Mouse (Mus musculus) CH12.LX (cell line): ENCODE results near the gene Lrig2. TPM values are rescaled to one million over a fixed set of nuclear protein-coding genes. Genes with fewer than 3 reads are reported as not detected.

ENCODE experiments used
- DNase-seq: peaks from one replicate; pipeline ENCODE4 v3.0.0-alpha.2; 2013; ENCODE audit errors: extremely low read depth
- H3K27ac ChIP-seq: 2 replicates; pipeline ENCODE4 v1.5.1; 2012; ENCODE audit warnings: low read depth, mild to moderate bottlenecking, control low read depth, moderate library complexity; ENCODE audit not compliant: insufficient read depth
- H3K27me3 ChIP-seq: replicated peaks from 2 replicates; pipeline ENCODE3; 2012; ENCODE audit warnings: inconsistent platforms
- H3K36me3 ChIP-seq, 2 experiments: replicated peaks in 1 of 2; 2 replicates each; pipeline versions ENCODE3 to v1.6.1; 2012; ENCODE audit warnings: inconsistent platforms in 1 of 2, low read length in 1 of 2, mild to moderate bottlenecking in 1 of 2, mixed read lengths in 1 of 2, moderate library complexity in 1 of 2; ENCODE audit not compliant: control insufficient read depth in 1 of 2, insufficient read depth in 1 of 2
- H3K4me1 ChIP-seq, 2 experiments: 2 replicates each; pipeline ENCODE4 v1.6.1; 2012; ENCODE audit warnings: inconsistent platforms in 1 of 2, moderate library complexity in 1 of 2; ENCODE audit not compliant: insufficient read depth in 2 of 2, control insufficient read depth in 1 of 2
- H3K4me2 ChIP-seq: 2 replicates; pipeline ENCODE4 v1.6.1; 2012; ENCODE audit warnings: low read depth, mild to moderate bottlenecking, control low read depth; ENCODE audit not compliant: poor library complexity, insufficient read depth, severe bottlenecking
- H3K4me3 ChIP-seq, 3 experiments: fragments of 150-350 bp in 1 of 3; sonication (generic) in 1 of 3; replicated peaks in 1 of 3; 2 replicates each; pipeline versions ENCODE3 to v1.5.1; 2011 to 2012; ENCODE audit warnings: low read depth in 2 of 3, low read length in 2 of 3, mild to moderate bottlenecking in 2 of 3, moderate library complexity in 2 of 3, control low read depth in 1 of 3, improper control_type of control experiment in 1 of 3, inconsistent platforms in 1 of 3, mixed read lengths in 1 of 3; ENCODE audit not compliant: poor library complexity in 1 of 3
- H3K79me2 ChIP-seq: replicated peaks from 2 replicates; pipeline ENCODE4 v1.6.1; 2012; ENCODE audit warnings: mild to moderate bottlenecking, moderate library complexity; ENCODE audit not compliant: control insufficient read depth, poor library complexity, insufficient read depth, severe bottlenecking; ENCODE audit errors: extremely low read depth
- H3K9ac ChIP-seq: 2 replicates; pipeline ENCODE4 v1.6.1; 2012; ENCODE audit warnings: low read depth, mild to moderate bottlenecking, control low read depth, moderate library complexity; ENCODE audit not compliant: insufficient read depth
- H3K9me3 ChIP-seq: replicated peaks from 2 replicates; pipeline ENCODE3; 2012; ENCODE audit warnings: low read length, inconsistent platforms, mixed read lengths
- BHLHE40 ChIP-seq: IDR thresholded peaks from 2 replicates; pipeline ENCODE4 v1.6.1; 2011; ENCODE audit warnings: mild to moderate bottlenecking, low read depth, low read length, improper control_type of control experiment
- E2F4 ChIP-seq: IDR thresholded peaks from 2 replicates; pipeline ENCODE4 v1.6.1; 2011; ENCODE audit warnings: low read depth, low read length, improper control_type of control experiment; ENCODE audit not compliant: insufficient replicate concordance
- EP300 ChIP-seq: IDR thresholded peaks from 2 replicates; pipeline ENCODE4 v1.6.1; 2011; ENCODE audit warnings: low read length, improper control_type of control experiment
- GABPA ChIP-seq: IDR thresholded peaks from 2 replicates; pipeline ENCODE4 v1.6.1; 2012; ENCODE audit warnings: low read depth, low read length, improper control_type of control experiment, inconsistent platforms; ENCODE audit not compliant: insufficient replicate concordance
- HCFC1 ChIP-seq: IDR thresholded peaks from 2 replicates; pipeline ENCODE4 v1.6.1; 2012; ENCODE audit warnings: low read depth, mild to moderate bottlenecking, inconsistent platforms, low read length, improper control_type of control experiment
- IRF4 ChIP-seq: IDR thresholded peaks from 2 replicates; pipeline ENCODE4 v1.6.1; 2014; ENCODE audit warnings: low read depth, mild to moderate bottlenecking, inconsistent platforms, low read length, improper control_type of control experiment
- JUN ChIP-seq: IDR thresholded peaks from 2 replicates; pipeline ENCODE4 v1.6.1; 2011; ENCODE audit warnings: low read depth, mild to moderate bottlenecking, low read length, improper control_type of control experiment, moderate library complexity; ENCODE audit not compliant: insufficient read depth
- JUND ChIP-seq: conservative IDR thresholded peaks from 2 replicates; pipeline ENCODE4 v1.6.1; 2011; ENCODE audit warnings: low read depth, low read length, improper control_type of control experiment
- KAT2A ChIP-seq: IDR thresholded peaks from 2 replicates; pipeline ENCODE4 v1.6.1; 2012; ENCODE audit warnings: low read length, improper control_type of control experiment, inconsistent platforms; ENCODE audit not compliant: insufficient replicate concordance
- MYC ChIP-seq: IDR thresholded peaks from 2 replicates; pipeline ENCODE4 v1.6.1; 2011; ENCODE audit warnings: low read depth, mild to moderate bottlenecking, improper control_type of control experiment, low read length
- POLR2A ChIP-seq: IDR thresholded peaks from 2 replicates; pipeline ENCODE4 v1.6.1; 2011; ENCODE audit warnings: low read depth, mild to moderate bottlenecking, improper control_type of control experiment, low read length
- RAD21 ChIP-seq: IDR thresholded peaks from 2 replicates; pipeline ENCODE4 v1.6.1; 2011; ENCODE audit warnings: low read depth, mild to moderate bottlenecking, low read length, improper control_type of control experiment, moderate library complexity
- SIN3A ChIP-seq: IDR thresholded peaks from 2 replicates; pipeline ENCODE4 v1.6.1; 2012; ENCODE audit warnings: low read length, improper control_type of control experiment, inconsistent platforms
- TBP ChIP-seq: conservative IDR thresholded peaks from 2 replicates; pipeline ENCODE4 v1.6.1; 2011; ENCODE audit warnings: low read depth, low read length, improper control_type of control experiment
- USF1 ChIP-seq: IDR thresholded peaks from 2 replicates; pipeline ENCODE4 v1.6.1; 2014; ENCODE audit warnings: low read depth, mild to moderate bottlenecking, inconsistent platforms, low read length, improper control_type of control experiment
- ZKSCAN1 ChIP-seq: IDR thresholded peaks from 2 replicates; pipeline ENCODE4 v1.6.1; 2012; ENCODE audit warnings: low read depth, inconsistent platforms, low read length, improper control_type of control experiment, borderline replicate concordance
- ZMIZ1 ChIP-seq: IDR thresholded peaks from 2 replicates; pipeline ENCODE4 v1.6.1; 2012; ENCODE audit warnings: low read depth, mild to moderate bottlenecking, inconsistent platforms, low read length, improper control_type of control experiment
- dilution Hi-C: fragments of 300-500 bp; cut with MboI; formaldehyde crosslinking; loops from 2 replicates; pipeline ENCODE4 v1.14.3; 2020; ENCODE audit warnings: low sequenced_read_pairs; ENCODE audit not compliant: extremely low pct_unique_long_range_greater_than_20kb, extremely low pct_ligation_motif_present
- in situ Hi-C: fragments of 300-500 bp; cut with MboI; formaldehyde crosslinking; loops from 3 replicates; pipeline ENCODE4 v1.14.3; 2019; ENCODE audit warnings: low sequenced_read_pairs, low pct_ligation_motif_present, low pct_unique_long_range_greater_than_20kb, mixed read lengths
- polyA plus RNA-seq: library from polyadenylated mRNA; unstranded; fragments of >175 nt; gene quantifications from 2 replicates; pipeline ENCODE4 v1.2.1, GENCODE M21; 2012; ENCODE audit warnings: low read depth; ENCODE audit not compliant: insufficient read length
- total RNA-seq, 2 experiments: library from RNA; depleted of rRNA; stranded (reverse); fragments of 300-350 nt in 1 of 2; fragments of >200 nt in 1 of 2; gene quantifications; 2 replicates each; pipeline ENCODE4 v1.2.3; 2012 to 2014

Lrig2 gene
- total and polyA plus RNA-seq, 3 experiments, result 2.8 to 5.4 (median 5.1) TPM

- Histone ChIP-seq H3K36me3 (no peaks in the 10 kb centered on the region), H3K79me2 (no peaks in the 10 kb centered on the region), H3K9ac (no peak overlapping the region), H3K27me3 (no peaks in the 10 kb centered on the region), H3K4me1 (peaks cover 3 to 7% of the 10 kb centered on the region in 2 experiments; a peak in 2 of 4 replicates), H3K4me3 (no peak overlapping the region), H3K4me2 (no peak overlapping the region), H3K9me3 (no peaks in the 10 kb centered on the region), H3K27ac (no peak overlapping the region)
- in situ Hi-C loops (no loop called here), dilution Hi-C loops (no loop called here)
- no peak for DNase-seq
- no peak for TF ChIP-seq JUN
- no peak for TF ChIP-seq GABPA
- no peak for TF ChIP-seq SIN3A
- TF ChIP-seq POLR2A, result no peak
- no peak for TF ChIP-seq USF1
- TF ChIP-seq EP300, result no peak
- TF ChIP-seq ZMIZ1, result no peak
- TF ChIP-seq KAT2A, result no peak
- TF ChIP-seq IRF4, result no peak
- no peak for TF ChIP-seq E2F4
- TF ChIP-seq RAD21, result no peak
- TF ChIP-seq HCFC1, result no peak
- TF ChIP-seq TBP, result no peak
These were observed 149.9 kb downstream of the Lrig2 start for GRCm38 (mm10) chr3:104361814-104362213.

GRCm38 (mm10) chr3:104360325-104360724 is 151.4 kb downstream of the Lrig2 start:
- DNase-seq, result no peak

More at GRCm38 (mm10) chr3:104360325-104360724, 151.4 kb downstream of the Lrig2 start:
- H3K79me2 ChIP-seq, result no peaks in the 10 kb centered on the region
- H3K4me2 ChIP-seq, result no peak overlapping the region
- dilution Hi-C loops, result no loop called here
- TF ChIP-seq TBP, result no peak
- TF ChIP-seq BHLHE40, result no peak
- no peak for TF ChIP-seq MYC
- TF ChIP-seq JUND, result no peak
- TF ChIP-seq KAT2A, result no peak
- no peak for TF ChIP-seq ZMIZ1
- no peak for TF ChIP-seq GABPA
- no peak for TF ChIP-seq JUN
- no peak for TF ChIP-seq ZKSCAN1
- in situ Hi-C loops, result no loop called here
- H3K36me3 ChIP-seq, result no peaks in the 10 kb centered on the region
- H3K27ac ChIP-seq, result no peak overlapping the region
- no peak overlapping the region for H3K4me3 ChIP-seq
- no peak overlapping the region for H3K9ac ChIP-seq
- H3K9me3 ChIP-seq, result no peaks in the 10 kb centered on the region
- H3K4me1 ChIP-seq, result peaks cover 3 to 7% of the 10 kb centered on the region in 2 experiments; a peak in 2 of 4 replicates
- H3K27me3 ChIP-seq, result no peaks in the 10 kb centered on the region
